Mouse (Mus musculus) thymus, adult 2 months (tissue): ENCODE results near the gene Nup188. TPM values are rescaled to one million over a fixed set of nuclear protein-coding genes. Genes with fewer than 3 reads are reported as not detected.

Experiments used
- DNase-seq: peaks from one replicate; pipeline ENCODE4 v3.0.0; 2021
- H3K27ac ChIP-seq: fragments of 200-500 bp; 2 replicates; pipeline ENCODE4 v1.5.1; 2012; ENCODE audit warnings: low read length, control low read depth; ENCODE audit not compliant: control insufficient read depth, insufficient read depth
- H3K27me3 ChIP-seq: fragments of 200-500 bp; 2 replicates; pipeline ENCODE4 v1.6.1; 2012; ENCODE audit warnings: mild to moderate bottlenecking, low read length, moderate library complexity, mixed read lengths; ENCODE audit not compliant: control insufficient read depth, insufficient read depth
- H3K36me3 ChIP-seq: fragments of 200-500 bp; 2 replicates; pipeline ENCODE4 v1.6.1; 2012; ENCODE audit warnings: mild to moderate bottlenecking, low read length, moderate library complexity; ENCODE audit not compliant: control insufficient read depth, insufficient read depth
- H3K4me1 ChIP-seq: fragments of 200-500 bp; replicated peaks from 2 replicates; pipeline ENCODE4 v1.6.1; 2012; ENCODE audit warnings: low read length; ENCODE audit not compliant: control insufficient read depth, insufficient read depth
- H3K4me3 ChIP-seq: fragments of 200-500 bp; 2 replicates; pipeline ENCODE4 v1.5.1; 2012; ENCODE audit warnings: mild to moderate bottlenecking, low read length, control low read depth, moderate library complexity; ENCODE audit not compliant: control insufficient read depth, insufficient read depth
- CTCF ChIP-seq: fragments of 200-500 bp; IDR thresholded peaks from 2 replicates; pipeline ENCODE4 v1.5.1; 2012; ENCODE audit warnings: mild to moderate bottlenecking, control low read depth, low read length, moderate library complexity, borderline replicate concordance; ENCODE audit not compliant: control insufficient read depth, poor library complexity, insufficient read depth; ENCODE audit errors: extremely low read depth
- POLR2A ChIP-seq: fragments of 200-500 bp; IDR thresholded peaks from 2 replicates; pipeline ENCODE4 v1.6.1; 2012; ENCODE audit warnings: mild to moderate bottlenecking, low read length, control low read depth, moderate library complexity; ENCODE audit not compliant: control insufficient read depth, poor library complexity, insufficient read depth; ENCODE audit errors: extremely low read depth
- WGBS: fragments of 180-500 bp; shearing (Covaris S2); methylation state at CpG from one replicate; pipeline ENCODE4 v1.1.7; 2018; 5-methylcytosine and 5-hydroxymethylcytosine counted together
- polyA plus RNA-seq: library from polyadenylated mRNA; depleted of rRNA; stranded (reverse); fragments of >200 nt; gene quantifications from 2 replicates; pipeline ENCODE4 v1.2.3, GENCODE M21; 2012

Gene Nup188
- polyA plus RNA-seq, 1 experiment: 77.4 TPM

GRCm38 (mm10) chr2:30239777-30240176 lies 46.4 kb upstream of the Nup188 start:
- TF ChIP-seq CTCF: no peak
- no peak for TF ChIP-seq POLR2A
- Histone ChIP-seq H3K4me1 (peaks cover 41% of the 10 kb centered on the region), H3K27ac (no peak overlapping the region), H3K4me3 (no peak overlapping the region), H3K27me3 (no peaks in the 10 kb centered on the region), H3K36me3 (peaks cover 23% of the 10 kb centered on the region)
- DNase-seq: no peak
- WGBS: 94% methylated on average over 4 of the region's 4 CpGs

- peaks cover 25% of the 10 kb centered on the region for H3K36me3 ChIP-seq
- 90% methylated on average over 2 of the region's 2 CpGs for WGBS
Measured at GRCm38 (mm10) chr2:30240267-30240666, 45.9 kb upstream of the Nup188 start, which contains the start of gene Gm28035. Gene Gm28035, plus strand, starts transcription at chr2:30240567.

GRCm38 (mm10) chr2:30242509-30242908 lies 43.7 kb upstream of the Nup188 start:
- H3K27me3 ChIP-seq: no peaks in the 10 kb centered on the region
- peaks cover 25% of the 10 kb centered on the region for H3K36me3 ChIP-seq
- DNase-seq: no peak
- H3K4me3 ChIP-seq: no peak overlapping the region
- H3K27ac ChIP-seq: no peak overlapping the region
- TF ChIP-seq CTCF (no peak), POLR2A (no peak)
- 80% methylated on average over 4 of the region's 4 CpGs for WGBS
- peaks cover 45% of the 10 kb centered on the region for H3K4me1 ChIP-seq

More at GRCm38 (mm10) chr2:30240267-30240666, 45.9 kb upstream of the Nup188 start, which contains the start of gene Gm28035:
- DNase-seq: no peak
- no peak for TF ChIP-seq CTCF
- TF ChIP-seq POLR2A: no peak
- Histone ChIP-seq H3K4me3 (no peak within 1 kb of the TSS), H3K4me1 (peaks cover 44% of the 10 kb centered on the region), H3K27ac (no peak within 1 kb of the TSS), H3K27me3 (no peaks in the 10 kb centered on the region)

GRCm38 (mm10) chr2:30243391-30243790 lies 42.8 kb upstream of the Nup188 start:
- no peak overlapping the region for H3K27ac ChIP-seq
- DNase-seq: no peak
- 93% methylated on average over 4 of the region's 4 CpGs for WGBS

GRCm38 (mm10) chr2:30244595-30245178 lies 41.5 kb upstream of the Nup188 start:
- peaks cover 25% of the 10 kb centered on the region for H3K36me3 ChIP-seq
- TF ChIP-seq CTCF (no peak), POLR2A (no peak)
- 90% methylated on average over 7 of the region's 7 CpGs for WGBS

More at GRCm38 (mm10) chr2:30243391-30243790, 42.8 kb upstream of the Nup188 start:
- H3K4me1 ChIP-seq: peaks cover 46% of the 10 kb centered on the region
- peaks cover 25% of the 10 kb centered on the region for H3K36me3 ChIP-seq
- H3K27me3 ChIP-seq: no peaks in the 10 kb centered on the region
- H3K4me3 ChIP-seq: no peak overlapping the region
- TF ChIP-seq CTCF (no peak), POLR2A (no peak)

GRCm38 (mm10) chr2:30247036-30247435 lies 39.2 kb upstream of the Nup188 start:
- no peak for DNase-seq
- H3K36me3 ChIP-seq: peaks cover 15% of the 10 kb centered on the region; the same call in 1 of the 2 replicates
- no peaks in the 10 kb centered on the region for H3K27me3 ChIP-seq
- TF ChIP-seq CTCF (no peak), POLR2A (no peak)
- H3K4me1 ChIP-seq: peaks cover 41% of the 10 kb centered on the region
- WGBS: 96% methylated on average over 5 of the region's 5 CpGs
- no peak overlapping the region for H3K4me3 ChIP-seq
- H3K27ac ChIP-seq: no peak overlapping the region

More at GRCm38 (mm10) chr2:30244595-30245178, 41.5 kb upstream of the Nup188 start:
- DNase-seq: no peak
- Histone ChIP-seq H3K4me3 (no peak overlapping the region), H3K27me3 (no peaks in the 10 kb centered on the region), H3K27ac (no peak overlapping the region; the same call in 1 of the 2 replicates), H3K4me1 (peaks cover 38% of the 10 kb centered on the region)
